Mouse (Mus musculus): ENCODE measurements at regions not wholly inside any gene's neighbourhood (a gene's known extent, or its start where the extent isn't known, plus 50 kb on each side); places are given as distances from the start of the nearest gene placed in this dataset.

DNA sequence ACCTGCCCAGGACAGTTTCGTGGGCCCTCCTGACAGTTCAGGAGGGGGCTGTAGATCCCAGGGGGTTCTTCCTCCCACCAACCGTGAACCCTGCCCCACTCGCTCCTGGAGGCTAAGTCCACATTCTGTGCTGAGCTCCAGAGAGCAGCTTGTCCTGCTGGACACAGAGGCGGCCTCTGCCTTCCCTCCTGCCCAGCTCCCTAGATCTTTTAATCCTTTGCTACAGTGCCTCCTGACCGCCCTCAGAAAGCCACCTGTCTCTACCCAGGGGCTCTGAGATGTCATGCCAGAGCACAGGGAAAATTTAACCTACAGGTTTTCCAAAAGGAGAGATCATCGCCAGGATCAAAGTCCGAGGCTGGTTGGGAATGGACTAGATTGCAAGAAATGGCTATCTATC is 84.7 kb upstream of the Zfp703 start:
- no peak for ATAC-seq

DNA sequence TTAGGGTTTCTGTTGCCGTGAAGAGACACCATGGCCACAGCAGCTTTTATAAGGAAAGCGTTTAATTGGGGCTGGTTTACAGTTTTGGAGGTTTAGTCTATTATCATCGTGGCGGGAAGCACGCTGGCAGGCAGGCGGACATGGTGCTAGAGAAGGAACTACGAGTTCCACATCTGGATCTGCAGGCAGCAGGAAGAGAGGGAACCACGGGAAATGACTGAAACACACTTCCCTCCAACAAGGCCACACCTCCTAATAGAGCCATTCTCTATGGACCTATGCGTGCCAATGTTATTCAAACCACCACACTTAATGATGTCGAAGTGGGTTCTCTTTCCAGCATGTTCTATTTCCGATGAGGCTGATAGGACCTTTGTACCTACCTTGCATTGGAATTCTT is 81.3 kb upstream of the Zfp703 start:
- ATAC-seq: no peak

DNA sequence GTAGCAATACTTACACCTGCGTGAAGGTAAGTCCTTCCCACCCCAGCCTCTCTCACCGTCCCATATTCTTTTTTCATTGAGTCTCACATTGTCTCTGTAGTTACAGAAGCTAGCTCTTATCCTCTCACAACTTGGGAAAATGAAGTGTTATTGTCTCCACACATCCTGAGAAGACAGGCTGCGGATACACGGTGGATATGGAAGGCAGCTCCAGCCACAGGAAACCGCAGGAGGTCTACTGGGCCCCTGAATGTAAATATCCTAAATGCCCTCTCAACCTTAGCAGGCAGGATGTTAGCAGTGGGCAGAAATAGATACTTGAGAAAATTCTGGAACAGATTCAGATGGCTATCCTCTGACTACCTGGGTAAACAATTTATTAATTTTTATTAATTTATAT is 73.8 kb upstream of the Zfp703 start:
- ATAC-seq: no peak

DNA sequence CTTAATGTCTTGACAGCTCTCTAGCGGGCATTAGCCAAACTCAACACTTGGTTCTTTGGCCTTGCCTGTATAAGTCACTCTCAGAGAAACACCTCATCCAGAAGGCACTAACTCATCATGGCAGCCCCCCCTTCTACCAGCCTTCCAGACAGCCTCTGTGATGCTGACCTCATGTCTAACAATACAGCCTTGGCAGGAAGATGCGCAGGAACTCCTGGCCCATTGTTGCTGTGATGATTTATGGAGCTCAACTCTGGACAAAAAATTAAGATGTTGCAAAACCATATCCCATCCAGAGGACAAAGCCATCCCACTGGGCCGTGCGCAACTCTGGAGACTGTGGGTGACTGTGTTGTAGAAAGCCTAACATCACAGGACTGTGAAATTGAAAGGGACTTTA is 70.9 kb upstream of the Zfp703 start:
- no peak for ATAC-seq

DNA sequence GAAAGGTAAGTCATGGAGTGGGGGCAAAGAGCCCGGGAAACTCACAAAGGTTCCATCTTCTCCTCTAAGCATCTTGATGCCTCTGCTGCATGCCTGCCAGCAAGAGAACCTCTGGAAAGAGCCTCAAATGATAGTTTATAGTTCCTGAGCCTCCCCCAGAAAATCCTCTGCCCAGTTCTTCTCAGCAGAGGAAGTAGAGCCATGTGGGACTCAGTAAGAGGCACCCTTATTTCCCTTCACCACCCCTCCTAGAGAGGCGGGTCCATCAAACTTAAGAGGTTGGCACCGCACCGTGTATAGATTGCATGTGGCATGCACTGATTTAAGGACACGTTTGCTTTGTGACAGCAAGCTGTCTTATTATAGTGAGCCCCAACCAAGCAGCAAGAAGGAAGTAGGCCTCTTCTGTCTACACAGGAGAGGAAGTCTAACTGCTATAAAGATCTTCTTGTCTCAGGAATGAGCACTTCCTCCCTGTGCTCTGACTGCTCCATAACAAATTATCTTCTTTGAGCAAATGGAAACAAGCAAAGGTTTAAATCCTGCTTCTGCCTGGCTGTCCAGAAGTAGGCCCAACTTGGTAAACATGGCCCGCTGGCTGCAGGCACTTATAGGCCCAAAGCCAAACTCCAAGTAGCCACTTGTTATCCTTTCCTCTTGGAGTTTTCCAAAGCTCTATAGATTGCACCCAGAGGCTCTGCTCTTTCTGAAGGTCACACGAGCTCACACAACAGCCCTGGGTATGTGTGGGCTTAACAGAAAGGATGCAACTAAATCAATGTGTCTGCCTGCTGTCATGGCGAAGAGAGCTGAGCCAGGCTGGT is 69.6 kb upstream of the Zfp703 start:
- no peak for ATAC-seq

DNA sequence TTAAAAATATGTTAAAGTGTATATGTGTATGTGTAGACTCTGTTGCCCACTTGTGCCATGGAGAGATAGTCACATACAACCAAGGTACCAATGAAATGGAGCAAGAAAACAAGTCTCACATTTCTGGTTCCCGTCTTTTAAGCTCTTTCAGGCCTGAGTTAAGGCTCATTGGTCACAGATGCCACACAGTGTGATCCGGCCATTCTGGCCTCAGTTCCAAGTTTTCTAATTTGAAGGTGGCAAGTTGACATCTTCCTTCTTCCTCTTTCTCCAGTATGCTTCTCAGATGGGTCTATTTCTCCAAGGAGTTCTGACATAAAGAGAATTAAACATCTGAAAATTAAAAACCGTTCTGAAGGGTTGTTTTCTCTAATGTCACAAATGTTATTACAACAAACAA is 66.9 kb upstream of the Zfp703 start:
- no peak for ATAC-seq

DNA sequence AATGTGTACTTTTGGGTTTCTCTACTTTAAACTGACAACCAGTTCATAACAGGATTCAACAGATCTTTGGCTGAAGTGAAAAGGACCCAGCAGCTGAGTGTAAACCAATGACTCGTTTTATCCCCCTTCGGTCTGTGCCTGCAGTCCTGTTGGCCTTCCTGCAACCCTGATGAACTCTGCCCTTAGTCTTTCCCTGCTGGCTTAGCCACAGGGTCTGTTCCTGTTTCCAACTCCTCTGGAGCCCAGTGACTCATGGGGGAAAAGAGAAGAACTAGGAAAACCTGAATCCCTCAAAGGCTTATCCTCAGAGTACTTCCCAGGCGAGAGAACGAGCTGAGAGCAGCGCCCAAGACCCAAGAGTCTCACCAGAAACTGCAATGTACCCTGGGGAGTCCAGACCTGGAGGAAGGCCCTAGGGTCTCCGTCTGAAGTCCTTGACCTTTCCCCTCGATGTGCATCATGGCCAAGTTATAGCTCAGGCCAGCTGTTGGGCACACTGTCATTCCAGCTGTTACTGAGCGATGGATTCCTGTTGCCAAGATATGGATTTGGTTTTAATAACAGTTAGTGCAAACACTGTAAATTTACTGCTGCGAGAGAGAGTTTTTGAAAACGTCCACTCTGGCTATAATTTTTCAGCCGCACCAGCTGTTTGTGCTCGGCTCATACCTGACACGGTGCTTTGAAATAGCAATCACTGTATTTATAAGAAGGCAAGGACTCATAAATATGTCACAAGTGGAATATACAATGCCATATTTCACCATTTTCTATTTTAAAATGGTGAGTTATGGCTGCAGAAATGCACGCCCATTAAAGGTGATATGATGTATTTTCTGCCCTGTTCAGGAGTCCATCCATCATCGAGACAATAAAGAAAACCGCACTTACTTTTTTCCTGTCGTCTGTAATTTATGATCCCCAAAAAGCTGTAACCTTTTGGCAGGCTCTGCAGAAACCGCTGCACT is 63.3 kb upstream of the Zfp703 start:
- no peak for ATAC-seq

DNA sequence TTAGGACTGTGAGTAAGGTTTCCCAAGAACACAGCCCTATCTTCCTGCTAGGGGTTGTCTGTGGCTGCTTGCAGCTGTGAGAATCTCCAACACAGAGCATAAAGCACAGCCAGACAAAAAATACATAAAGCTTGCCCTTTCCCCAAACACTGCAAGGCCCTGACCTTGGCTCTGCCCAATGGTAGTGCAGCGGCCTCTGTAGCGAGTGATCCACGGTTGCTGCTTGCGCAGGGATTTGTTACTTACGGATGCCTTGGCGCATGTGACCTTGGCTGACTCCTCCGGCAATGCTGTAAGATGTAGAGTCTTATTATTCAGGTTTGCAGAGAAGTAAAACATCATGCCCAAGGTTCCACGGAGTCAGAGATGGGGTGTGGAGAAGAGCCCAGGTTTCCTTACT is 61.4 kb upstream of the Zfp703 start:
- no peak for ATAC-seq

DNA sequence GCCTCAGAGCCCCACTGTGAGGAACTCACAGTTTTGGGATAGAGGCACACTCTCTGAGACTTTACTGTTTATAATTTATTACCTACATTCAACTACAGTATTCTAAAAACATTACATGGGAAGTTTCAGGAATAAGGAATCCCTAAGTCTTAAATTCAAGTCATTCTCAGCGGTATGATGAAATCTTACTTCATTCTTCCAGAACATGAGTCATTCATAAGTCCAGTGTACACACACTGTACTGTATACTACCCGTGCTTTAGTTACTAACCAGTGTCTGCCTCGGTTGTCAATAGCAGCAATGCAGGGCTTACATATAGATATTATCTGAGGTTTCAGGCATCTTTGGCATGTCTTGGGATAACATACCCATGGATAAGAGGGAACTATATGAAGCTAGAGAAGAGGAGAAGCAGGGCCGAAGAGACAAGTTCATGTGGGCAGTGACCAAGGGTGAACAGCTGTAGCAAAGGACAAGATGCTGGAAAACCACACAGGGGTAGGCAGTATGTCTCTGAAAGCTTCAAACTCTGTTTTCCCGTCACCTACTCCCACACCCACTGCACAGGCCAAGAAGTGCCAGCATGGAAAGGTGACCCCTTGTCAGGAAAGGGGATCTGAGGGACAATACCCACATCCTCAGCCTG is 55.5 kb upstream of the Zfp703 start:
- no peak for ATAC-seq

DNA sequence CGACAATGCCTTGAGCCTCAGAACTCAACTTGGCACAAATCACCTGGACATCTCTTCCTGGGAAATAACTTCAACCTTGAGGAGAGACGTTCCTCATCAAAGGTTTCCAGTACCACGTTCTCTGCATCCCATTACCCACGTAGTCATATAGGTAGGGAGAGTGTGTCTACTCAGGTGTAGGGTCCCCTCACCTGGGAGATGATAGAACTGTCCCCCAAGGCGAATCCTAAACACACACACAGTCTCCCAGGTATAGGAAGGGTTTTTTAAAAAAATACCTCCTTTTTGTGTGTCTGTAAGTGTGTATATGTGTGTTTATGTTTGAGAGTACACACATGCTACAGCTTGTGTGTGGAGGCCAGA is 55.0 kb upstream of the Zfp703 start:
- ATAC-seq: no peak

DNA sequence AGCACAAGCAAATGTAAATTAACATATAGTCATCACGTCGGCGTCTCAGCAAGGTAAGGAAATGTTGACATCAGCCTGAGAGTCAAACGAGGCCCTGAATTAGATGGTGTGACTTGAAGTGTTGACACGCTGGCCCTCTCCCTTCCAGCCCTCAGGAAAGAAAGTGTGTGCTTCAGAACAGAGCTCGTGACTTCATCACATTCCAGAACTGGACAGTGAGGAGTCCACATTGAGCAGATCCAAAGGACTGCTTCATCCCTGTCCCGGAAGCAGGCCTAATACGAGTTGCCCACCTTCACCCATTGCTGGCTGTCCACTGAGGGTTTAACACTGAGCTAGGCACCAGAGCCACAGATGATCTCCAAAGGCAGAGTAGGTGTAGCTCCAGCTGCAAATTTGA is 54.0 kb upstream of the Zfp703 start:
- ATAC-seq: no peak

All from CD4-positive, CD25-positive, alpha-beta regulatory T cell, adult 4 months (primary cell).